Mouse (Mus musculus) c-Kit-positive CD71-positive TER-119-negative erythroid progenitor cells, embryonic 14.5 days (primary cell): Measurements from ENCODE around the gene Fcho2.

Experiments
- DNase-seq: peaks from one replicate; pipeline ENCODE4 v3.0.0-alpha.2; 2013; ENCODE audit warnings: low read depth

Fcho2 gene

DNA sequence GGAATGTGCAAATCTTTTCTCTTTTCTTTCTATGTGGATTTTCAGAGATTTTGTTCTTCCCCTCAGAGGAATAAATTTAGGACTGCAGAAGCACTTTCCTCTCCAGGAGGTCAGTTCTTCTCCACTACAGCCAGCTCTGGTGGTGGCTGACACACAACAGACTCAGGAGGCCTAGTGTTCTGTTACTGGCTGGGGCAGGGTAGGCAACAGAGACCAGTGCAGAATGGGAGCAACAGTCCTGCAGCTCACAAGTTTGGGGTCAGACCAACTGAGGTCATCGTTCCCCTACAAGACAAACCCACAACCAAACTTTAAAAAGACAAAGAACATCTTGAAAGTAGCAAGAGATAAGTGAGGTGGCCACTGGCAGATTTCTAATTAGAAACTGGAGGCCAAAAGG lies 104.6 kb downstream of the Fcho2 start:
- no peak for DNase-seq

DNA sequence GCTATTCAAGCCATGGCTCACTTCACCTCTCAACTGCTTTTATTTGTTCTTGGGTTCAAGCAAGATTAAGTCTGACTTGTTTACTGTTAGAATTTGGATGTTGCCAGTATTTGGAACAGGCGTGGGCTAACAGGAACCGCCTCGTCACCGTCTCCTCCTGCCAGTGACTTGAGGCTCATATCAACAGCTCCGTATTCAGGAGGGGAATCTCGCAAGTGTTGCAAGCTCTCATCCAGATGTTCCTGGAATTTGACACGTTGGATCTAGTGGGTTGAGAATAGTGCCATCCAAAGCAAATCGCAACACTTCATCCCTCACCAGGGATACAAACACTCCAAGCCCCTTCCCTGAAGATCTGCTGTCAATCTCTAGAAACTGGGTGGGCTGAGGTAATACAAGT lies 105.0 kb downstream of the Fcho2 start:
- no peak for DNase-seq

DNA sequence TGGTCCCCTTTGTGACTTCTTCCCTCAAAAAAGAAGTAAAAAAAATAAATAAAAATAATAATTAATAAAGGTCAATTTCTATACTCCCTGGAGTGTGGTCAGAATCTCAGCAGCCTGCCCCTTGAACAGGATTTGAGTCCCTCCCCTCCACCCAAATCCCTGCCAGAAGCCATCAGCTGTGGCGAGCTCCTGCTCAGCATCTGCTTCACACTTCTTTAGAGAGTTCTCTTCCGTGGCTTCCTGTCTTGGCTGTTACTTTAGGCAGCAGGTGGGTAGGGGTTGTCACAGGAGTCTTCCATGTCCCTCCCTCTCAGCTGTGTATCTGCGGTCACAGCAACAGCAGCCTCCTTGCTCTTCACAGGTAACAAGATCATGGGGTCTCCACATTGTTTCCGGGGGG lies 109.7 kb downstream of the Fcho2 start:
- no peak for DNase-seq

DNA sequence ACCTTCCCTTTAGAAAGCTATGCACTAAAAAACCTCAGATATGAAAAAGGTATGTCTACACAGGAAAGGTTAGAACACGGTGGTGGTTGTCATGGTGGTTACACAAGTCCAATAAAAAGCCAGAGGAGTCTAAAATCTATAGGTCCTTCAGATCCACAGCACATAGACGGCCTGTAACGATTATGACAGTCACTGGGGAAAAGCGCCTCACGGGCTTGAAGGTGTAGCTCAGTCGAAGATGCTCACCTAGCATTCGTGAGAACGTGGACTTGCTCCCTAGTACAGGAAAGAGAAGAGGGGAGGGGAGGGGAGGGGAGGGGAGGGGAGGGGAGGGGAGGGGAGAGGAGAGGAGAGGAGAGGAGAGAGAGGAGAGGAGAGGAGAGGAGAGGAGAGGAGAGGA lies 111.5 kb downstream of the Fcho2 start:
- DNase-seq, result no peak

DNA sequence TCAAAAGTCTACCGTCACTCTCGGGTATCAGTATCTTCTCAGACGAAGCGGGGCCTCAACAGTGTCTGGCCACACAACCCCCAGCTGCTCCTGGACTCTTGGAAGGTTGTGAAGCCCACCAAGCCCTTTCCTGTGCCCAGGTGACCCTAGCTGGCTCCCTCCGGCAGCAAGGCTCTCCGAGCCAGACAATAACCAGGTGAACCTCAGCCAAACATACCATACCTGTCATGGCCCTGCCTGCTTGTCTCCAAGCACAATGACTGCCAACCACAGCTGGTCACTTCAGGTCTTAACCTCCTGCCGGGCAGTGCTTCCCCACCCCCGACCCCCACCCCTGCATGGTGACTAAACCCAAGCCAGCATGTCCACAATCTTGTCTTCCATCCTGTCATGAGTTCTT lies 112.9 kb downstream of the Fcho2 start:
- no peak for DNase-seq

DNA sequence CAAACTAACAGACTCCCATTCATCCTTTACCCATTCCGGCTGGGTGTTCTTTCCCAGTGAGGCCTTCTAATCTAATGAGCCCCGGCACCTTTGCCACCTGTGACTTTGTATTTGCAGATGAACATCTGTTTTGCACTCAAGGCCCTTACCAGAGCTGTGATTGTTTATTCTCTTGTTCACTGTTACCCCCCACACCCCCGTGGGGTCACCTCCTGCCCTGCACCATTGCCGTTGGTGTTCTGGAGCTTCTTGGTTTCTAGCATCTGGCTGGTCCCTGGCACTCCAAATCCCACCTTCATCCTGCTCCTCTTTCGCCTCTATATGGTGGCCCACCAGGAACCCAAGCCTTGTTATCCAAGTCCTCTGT lies 114.0 kb downstream of the Fcho2 start:
- no peak for DNase-seq

DNA sequence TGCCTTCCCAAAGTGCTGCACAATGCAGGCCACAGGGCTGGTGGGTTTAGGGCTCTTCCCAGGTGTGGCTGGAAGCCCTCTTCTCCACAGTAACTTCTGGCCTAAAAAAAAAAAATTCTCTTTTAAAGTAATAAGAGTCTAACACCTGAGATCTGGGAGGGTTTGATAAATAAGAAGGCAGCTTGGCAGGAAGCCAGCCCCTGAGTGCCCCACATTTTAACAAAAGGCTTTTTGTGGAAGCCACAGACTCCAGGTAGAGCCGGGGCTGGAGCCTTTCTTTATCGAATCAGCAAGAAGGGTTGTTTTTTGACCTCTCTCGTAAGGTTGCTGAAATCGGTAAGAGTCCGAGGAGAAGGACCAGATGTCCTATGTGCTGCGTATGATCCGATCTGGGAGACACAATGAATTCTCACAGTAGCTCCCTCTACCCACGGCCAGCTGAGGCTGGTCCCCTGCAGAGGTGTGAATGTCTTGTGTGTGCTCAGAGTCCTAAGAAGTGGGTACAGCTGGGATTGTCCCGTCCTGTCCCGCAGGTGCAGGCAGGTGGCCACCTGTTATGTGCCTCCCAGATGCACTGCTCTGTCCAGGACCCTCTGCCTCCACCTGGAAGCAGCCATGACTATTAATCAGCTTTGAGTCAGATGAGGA lies 114.5 kb downstream of the Fcho2 start:
- no peak for DNase-seq

DNA sequence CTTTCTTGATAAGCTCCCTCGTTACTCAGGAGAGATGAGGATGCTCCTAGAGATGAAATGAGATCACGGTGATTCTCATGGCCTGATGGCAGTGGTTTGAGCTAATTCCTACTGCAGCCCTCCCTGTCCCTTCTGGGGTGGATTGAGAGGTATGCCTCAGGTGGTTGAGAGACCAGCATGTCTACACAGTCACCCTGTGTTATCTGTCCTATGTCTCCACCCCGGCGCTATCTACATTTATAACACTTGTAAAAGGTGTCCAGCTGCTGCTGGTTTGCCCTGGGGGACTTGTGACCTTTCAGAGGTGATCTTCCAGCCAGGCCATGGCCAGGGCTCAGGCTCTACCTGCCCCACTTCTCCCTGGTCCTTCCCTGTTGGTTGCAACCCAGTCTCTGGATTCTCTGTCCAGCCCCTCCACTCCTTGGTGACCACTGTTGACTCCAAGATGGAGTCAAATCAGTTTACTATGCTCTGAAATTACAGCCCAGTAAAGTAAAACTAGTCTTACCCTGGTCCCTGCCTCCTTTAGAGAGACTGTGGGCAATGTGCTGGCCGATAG lies 115.2 kb downstream of the Fcho2 start:
- no peak for DNase-seq

DNA sequence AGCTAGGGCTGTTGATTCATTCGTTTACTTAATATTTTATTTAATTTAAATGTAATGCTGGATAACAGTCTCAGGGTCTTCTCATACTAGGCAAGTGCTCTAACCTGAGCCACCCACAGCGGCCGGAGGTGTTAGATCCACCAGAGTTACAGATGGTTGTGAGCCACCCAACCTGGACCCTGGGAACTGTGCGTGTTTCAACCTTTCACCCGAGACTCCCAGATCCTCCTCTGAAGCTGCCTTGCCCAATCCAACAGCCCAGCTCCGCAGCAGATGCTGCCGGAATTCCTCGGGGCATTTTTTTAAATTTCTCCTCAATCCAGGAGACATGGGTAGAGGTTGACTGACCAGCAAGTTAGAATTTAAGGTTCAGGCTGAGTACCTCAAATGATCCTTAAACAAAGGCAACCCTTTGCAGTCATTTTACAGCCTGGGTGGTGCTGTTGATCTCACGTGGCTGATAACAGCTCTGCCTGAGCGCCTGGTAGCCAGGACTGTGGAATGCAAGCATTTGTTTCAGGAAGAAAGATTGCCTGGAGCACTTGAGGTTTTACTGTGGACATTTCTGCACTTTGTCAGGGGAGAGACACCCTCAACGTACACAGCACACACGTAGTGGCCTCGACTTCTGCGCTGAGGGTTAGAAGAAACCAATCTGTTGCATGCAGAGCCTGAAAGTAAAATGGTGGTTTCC lies 116.1 kb downstream of the Fcho2 start:
- no peak for DNase-seq

DNA sequence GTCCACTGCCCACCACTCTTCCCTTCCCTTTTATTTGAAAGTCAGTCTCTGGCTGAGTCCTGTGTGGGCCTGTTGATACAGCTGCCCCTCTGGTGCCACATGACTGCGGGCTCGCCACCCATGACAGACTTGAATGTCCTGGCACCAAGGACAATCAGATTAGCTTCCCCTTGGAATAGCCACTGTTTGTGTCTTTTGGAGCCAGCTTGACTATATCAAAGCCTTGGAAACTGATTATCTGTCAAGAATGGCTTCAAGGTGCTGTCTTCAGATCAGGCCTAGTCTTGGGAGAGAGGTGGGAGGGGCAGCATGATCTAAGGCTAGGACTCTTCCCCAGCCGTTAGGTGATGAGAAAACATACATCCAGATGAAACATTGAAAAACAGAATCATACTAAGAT lies 118.5 kb downstream of the Fcho2 start:
- no peak for DNase-seq

DNA sequence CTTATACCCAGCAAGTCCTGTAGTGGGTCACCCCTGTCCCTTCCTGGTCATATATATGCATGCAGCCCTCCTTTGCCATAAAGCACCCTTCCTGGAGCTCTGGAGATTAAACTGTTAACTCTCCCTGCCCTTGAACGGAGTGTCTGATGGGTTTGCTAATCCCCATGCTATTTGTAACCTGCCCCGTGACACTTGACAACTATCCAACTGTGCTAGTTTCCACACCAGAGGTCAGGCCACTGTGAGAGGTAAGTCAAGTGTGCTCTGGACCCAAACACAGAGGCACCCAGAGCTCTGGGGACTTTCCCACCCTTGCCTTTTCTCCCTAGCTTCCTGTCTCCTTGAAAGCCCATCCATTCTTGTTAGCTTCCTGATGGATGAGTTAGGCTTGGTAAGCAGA lies 119.7 kb downstream of the Fcho2 start:
- DNase-seq, result no peak

DNA sequence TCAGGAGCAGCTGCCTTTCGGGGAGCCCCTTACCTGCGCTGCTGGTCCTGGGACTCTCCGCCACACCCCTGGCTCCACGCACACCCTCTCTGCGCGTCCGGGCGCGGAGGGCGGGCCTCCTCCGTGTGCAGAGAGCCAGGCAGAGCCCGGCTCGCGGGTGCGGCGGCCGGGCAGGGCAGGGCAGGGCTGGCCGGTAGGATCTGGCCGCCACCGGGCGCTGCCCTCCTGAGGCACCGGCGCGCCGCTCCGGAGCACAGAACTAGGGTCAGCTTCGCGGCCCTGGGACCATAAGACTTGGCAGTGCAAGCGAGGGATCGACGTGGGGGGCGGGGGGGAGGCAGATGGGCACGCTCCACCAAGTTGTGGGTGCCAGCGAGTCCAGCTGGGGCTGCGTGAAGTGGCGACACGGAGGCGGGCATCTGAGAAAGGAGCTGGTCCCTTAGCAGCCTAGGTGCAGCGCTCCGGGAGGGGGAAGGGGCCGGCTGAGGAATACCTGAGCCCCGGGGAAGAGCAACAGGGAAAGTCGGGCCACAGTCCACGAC lies 120.4 kb downstream of the Fcho2 start, which contains the start of gene Tmem171:
Gene Tmem171 (minus strand): TSS at position 62 of the 542 bp plus-strand sequence.
- DNase-seq, result no peak

DNA sequence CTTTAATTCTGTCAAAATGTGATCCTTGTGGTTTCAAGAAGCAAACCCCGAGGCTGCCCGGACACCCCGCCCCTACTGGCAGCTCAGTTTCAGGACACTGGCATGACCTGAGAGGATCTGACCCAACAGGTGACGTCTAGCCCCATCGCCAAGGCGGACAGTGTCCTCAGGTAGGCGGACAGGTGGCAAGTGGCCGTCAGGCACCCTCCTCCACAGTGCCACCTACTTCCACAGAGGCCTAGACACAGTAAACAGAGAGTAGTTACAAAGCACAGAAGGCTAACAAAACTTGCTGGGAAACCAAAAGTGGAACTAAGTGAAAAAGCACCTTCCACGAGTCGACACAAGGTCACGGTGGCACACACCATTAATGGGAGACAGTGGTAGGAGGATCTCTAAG lies 121.9 kb downstream of the Fcho2 start:
- DNase-seq, result no peak

DNA sequence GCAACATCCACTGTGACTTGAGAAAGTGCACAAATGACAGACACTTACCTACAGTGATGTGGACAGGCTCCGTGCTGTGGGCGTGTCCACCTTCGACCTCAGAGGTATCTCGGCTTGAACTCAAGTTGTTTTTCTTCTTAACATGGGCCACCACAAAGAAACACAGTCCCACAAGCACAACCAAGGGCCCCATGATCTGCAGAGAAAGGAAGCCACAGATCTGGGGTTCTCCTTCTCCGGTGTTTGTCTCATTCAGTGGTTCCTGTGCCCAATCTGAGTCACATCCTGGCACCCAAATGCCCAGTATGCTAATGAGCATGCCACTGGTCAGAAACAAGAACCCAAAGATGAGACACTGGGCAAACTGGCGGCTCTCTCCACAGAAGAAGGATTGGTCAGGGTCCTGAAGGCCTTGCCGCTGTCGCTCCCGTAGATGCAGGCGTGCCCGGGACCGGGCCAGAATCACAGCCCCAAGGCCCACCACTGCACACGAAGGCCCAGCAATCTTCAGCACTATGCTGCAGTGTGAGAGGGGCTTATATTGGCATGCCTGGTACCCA lies 123.2 kb downstream of the Fcho2 start:
- DNase-seq, result no peak

DNA sequence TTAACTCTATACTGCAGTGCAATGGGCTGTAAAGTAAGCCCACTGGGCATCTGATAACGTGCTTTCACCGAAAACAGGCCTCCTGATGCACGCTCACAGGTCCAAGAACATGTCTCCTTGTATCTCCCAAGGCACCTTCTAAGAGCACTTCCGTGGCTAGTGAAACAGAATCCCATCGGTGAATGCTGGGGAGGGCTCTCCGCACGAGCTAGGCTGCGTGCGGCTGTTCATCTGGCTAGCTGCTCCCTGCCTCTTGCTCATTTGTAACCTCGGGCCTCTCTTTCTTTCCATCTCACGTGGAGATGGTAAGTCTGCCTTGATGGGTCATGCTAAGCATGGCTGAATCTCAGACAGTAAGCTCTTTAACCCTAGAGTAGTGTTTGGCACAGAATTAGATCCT lies 124.4 kb downstream of the Fcho2 start:
- DNase-seq, result no peak

DNA sequence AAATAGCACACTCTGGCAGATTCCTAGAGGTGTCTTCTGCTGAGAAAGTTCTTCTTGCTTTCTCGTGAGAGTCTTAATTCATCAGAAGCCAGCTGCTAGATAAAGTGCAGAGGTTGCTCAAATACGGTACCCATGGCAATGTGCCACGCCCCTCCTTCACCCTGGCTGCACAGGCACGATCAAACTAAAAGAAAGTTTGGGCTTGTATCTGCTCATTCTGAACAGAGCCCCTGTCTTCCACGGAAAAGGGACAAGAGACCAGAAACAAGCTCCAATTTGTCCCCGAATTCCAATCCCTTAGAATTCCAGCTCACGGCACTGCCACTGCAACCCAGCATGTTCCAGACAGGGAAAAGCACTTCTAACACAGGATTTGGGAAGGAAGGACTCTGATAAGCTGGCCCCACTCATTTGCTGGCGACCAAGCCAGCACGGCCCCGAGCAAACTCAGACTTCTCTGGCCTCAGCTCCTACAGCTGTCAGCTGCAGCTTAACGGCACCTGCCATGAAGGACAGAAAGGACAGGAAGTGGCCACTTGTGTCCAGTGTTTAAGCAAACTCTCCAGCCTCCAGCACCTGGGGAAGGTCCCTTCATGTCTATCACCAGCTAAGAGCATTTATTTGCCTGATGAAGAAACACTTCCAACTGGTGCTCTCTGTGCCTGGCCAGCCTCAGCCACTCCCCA lies 125.5 kb downstream of the Fcho2 start:
- no peak for DNase-seq

DNA sequence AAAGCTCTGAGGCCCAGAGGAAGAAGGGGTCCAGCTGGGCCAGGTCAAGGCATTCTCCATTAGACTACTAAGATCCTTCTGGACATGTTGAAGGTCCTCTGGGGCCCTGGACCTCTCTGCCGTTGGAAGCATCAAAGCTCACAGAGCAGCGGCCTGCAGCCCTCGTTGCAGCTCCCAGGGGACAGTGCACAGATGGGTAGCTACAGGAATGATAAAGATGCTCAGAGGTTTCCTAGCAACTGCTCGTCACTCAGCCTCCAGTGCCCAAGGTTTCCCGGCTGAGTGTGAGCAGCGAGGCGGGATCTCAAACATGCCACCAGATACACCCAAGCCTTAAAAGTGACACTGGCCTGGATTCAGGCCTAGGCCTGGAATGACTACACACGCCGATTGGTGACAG lies 127.3 kb downstream of the Fcho2 start:
- no peak for DNase-seq

DNA sequence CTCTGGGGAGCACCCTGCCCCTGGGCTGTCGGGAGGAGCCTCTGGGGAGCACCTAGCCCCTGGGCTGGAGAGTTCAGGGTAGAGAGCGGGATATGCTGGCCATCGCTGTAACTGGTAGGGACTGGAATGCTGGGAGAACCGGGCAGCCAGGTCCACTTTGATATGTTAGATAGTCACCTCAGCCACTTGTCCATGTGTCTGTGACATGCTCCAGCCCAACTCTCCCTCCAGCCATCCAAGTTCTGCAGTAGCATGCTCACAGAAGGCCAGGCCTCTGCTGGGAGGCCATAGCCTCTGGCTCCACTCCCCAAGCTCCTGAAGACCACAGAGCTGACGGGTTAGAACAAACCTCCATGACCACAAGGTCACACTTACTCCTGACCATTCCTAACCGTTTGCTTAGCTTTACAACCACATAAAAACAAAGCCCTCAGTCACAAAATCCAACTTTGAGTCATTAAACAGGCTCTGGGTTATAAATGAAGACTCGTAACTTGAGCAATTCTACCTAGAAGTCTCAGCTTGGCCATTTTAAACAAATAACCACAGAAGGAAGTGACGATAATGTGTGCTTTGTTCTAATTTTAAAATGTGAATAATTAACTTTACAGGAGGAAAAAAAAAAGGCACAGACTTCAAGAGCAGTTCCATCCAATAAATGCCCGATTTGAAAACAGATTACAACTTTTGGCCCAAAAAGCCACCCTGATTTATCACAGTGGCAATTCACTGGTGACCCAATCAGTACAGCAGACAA lies 130.9 kb downstream of the Fcho2 start:
- no peak for DNase-seq

DNA sequence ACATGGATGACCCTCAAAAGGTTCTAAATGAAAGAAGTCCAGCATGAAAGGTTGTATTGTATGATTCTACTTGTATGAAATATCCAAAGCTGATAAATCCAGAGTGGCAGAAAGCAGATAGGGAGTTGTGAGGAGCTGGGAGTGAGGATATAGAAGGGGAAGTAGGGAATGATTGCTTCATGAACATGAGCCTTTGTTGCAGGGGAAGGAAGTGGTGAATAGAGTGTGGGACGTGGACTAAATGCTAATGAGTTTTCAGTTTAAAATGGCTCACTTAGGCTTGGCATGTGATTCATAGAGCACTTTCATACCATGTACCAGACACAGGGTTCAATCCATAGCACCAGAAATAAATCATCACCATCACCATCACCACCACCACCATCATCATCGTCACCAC lies 131.8 kb downstream of the Fcho2 start:
- DNase-seq, result no peak

DNA sequence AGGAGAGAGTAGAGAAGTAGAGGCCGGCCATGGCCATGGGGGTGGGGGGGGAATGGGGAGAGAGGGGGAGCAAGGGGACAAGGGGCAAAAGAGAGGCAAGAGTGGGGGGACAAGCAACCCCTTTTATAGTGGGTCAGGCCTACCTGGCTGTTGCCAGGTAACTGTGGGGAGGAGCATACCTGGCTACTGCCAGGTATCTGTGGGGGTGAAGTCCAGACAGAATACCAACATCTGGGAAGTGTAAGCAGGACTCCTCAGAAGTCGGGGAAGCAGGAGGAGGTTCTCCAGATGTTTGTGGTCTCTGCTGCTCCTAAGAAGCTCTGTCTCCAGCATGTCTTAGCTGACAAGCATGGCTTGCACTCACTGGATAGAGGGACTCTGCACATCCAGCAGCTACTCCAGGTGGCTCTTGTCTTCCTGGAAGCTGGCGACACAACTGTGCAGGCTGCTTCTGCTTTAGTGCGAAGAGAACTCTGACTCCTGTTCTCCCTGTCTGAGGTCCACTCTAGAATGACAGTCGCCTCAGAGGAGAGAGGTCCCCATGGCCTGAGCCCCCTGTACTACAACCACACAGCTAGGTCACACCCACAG lies 134.7 kb downstream of the Fcho2 start:
- DNase-seq, result no peak

DNA sequence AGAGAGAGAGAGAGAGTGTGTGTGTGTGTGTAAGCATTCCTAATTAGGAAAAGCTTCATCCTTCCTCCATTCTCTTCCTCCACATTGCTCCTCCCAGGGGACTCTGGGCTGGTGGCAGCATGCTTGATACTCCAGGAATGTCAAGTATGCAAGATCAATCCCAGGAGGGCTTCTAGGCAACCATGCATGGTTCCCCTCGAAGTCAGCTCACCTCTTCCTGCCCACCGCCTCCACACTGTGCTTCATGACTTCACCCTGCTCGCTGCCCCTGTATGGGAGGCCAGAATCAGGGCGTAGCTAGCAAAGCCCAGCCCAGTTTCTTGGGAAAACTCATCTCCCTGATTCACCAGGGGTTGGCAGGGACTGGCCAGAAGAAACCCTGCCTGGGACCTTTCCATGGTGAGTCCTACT lies 135.6 kb downstream of the Fcho2 start:
- DNase-seq, result no peak
